Mouse (Mus musculus) ZHBTc4 (cell line): ENCODE results near the gene Wbp1l.

Experiments
- DNase-seq: peaks from one replicate; pipeline ENCODE4 v3.0.0-alpha.2; 2011; ENCODE audit warnings: low read depth, low spot score

Gene Wbp1l

DNA sequence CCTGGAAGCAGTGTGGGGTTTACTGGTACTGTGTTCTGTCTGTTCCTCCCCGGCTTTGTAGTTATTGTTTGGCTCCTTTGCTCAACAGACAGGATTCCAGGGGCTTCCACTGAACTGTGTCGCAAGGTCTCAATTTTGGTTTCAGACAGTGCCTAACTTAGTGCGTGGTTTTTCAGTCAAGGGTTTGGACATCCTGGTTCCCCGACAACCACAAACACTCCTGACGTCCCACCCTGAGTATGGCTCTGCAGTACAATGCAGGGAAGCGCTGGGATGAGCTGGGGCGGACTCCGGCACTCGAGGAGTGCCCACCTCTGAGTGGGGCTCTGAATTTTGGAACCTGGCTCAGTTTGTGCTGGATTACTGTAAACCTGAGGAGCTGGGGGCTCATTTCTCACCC, 30.9 kb downstream of the Wbp1l start:
- DNase-seq: no peak

DNA sequence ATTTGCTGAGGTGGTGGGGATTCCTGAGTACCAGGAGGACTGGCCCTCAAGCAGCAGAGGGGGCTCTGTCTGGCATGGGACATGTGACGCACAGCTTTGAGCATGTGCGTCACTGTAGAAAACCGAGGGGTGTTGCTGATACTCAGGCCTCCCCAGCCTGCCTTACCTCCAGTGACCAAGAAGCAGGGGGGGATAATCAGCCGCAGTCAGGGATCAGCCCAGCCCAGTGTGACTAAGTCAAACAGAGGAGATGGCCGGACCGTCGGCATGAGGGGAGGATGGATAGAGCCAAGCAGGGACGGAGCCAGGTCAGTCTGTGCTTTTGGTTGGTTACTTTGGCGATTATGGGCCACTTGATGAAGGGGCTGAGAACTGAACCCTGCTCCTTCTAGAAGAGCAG, 32.8 kb downstream of the Wbp1l start:
- no peak for DNase-seq

DNA sequence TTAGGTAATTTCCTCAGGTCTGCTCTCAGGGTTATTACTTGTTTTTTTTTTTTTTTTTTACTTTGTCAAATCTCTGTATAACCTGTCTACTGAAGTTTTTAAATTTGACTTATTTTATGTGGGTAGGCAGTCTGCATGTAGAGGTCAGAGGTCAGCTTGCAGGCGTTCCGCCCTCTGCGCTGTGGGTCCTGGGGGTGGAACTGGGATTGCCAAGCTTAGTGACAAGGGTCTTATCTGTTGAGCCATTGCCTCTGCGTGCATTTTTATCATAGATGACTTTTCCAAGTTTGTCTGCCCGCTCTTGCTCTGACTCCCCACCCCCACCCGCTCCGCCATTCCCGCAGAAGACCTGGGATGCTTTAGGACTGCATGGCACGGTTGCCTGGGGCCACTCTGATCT, 36.9 kb downstream of the Wbp1l start:
- no peak for DNase-seq

DNA sequence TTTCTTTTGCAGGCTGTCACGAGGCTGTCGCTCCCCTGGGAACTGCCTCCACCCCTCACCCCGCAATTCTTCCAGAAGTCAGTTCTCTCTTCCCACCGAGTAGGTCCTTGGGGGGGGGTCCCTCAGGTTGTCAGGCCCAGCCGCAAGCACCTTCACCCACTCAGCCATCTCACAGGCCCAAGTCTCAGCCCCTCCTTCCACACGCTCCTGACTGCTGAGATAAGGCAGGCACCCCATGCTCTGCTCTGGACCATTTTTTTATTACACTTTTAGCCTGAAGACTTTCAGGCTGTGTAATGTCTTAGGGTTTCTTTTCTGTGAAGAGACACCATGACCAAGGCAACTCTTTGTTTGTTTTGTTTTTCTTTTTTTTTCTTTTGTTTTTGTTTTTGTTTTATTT, 38.7 kb downstream of the Wbp1l start:
- DNase-seq: no peak

DNA sequence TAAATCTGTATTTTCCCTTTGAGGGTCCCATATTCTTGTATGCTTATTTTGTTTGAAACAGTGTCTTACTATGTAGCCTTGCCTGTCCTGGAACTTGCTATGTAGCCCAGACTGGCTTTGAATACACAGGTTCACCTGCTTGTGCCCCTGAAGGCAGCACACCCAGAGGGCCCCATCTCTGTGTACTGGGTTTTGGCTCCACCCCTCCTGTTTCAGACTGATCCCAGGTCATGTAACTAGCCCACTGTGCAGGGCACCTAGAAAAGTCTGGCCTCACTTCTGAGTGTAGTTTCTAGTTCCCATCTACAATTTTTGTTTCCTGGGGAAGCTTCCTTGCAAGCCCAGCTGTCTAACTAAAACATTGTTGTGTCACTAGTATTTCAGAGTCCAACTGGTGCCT, 40.2 kb downstream of the Wbp1l start:
- no peak for DNase-seq

DNA sequence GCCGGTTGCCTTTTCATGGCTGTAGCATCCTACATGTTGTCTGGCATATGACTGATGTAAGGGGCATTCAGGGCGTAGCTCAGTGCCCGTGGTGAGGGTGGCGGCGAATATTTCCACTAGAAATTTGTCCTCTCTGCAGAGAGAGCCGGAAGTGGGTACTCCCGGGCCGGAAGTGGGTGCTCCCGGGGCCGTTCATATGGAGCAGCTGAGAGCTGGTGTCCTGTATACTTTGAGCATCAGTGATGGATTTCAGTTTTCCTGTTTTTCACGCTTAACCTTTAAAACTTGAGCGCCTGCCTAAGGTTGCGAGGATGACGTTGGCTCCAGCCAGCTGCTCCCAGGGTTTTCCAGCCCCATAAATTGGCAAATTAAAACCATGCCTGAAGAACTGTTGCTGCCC, 40.6 kb downstream of the Wbp1l start:
- DNase-seq: no peak

DNA sequence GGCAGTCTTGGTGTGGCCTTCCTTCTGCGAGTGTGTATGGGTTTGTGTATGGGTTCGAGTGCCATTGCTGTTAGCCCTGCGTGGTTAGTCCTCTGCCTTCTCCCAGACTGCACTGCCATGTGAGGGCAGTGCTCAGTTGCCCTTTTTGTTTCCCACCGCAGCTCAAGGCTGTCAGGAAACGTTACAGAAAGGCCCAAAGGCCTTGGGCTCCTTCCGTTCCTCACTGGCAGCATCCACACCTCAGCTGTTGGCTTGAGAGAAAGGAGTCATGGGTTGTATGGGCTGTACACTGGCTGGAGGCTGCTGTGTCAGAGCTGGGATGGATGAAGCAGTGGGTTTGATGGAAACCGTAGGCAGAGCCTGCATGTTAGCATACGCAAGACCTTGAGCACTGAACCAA, 41.9 kb downstream of the Wbp1l start:
- no peak for DNase-seq

DNA sequence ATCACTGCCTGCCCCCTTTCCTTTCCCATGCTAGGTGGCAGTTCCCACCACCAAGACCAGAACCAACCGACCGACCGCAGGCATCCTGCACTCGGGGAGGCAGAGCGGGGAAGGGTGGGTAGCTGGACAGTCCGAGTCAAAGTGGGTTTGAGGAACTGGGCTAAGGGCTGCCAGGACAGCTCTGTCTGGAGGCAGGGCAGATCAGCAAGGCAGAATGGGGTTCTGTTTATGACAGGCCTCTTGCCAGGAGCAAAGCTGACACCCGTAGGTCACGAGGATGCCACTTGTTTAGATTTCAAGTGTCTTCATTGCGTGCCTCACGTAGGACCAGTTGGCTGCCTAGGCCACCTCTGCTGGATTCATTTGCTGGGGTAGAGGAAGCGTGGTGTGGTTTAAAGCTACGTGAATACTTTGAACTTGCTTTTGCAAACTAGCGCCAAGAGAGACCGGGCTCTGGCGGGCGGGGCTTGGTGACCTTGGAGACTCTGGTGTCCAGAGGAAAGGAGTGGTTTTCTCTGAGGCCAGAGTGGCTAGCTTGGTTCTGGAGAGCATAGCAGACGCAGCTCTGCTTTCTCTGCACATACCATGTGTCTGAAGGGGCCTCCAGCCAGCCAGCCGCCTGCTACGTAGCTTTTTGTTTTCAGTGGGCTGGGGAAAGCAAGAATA, 42.7 kb downstream of the Wbp1l start:
- peak; percentile 58 for DNase-seq

DNA sequence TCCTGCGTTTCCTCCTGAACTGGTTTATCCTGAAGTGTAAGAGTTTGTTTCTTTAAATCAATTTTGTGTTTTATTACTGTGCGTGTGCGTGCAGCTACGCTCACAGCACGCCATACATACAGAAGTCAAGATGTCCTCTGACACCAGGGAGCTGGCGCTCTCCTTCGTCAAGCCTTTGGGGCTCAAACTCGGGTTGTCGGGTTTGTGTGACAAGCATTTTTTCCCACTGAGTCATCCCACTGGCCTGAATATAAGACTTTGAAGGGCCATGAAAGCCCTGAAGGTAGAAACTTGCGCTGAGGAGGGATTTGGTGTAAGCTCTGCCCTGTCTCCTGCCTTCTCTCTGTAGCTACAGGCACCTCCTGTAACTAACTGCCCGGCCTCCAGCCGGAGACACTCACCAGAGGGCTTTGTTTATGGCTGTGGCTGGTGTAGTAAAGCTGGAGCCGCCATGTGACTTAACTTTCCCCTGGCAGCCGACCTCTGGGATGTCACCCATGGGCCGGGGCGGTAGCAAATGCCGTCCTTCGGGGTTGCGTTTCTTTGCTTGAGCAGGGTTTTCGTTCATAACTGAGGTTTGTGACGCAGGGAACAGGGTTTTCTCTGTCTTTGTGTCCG, 43.4 kb downstream of the Wbp1l start:
- DNase-seq: no peak

DNA sequence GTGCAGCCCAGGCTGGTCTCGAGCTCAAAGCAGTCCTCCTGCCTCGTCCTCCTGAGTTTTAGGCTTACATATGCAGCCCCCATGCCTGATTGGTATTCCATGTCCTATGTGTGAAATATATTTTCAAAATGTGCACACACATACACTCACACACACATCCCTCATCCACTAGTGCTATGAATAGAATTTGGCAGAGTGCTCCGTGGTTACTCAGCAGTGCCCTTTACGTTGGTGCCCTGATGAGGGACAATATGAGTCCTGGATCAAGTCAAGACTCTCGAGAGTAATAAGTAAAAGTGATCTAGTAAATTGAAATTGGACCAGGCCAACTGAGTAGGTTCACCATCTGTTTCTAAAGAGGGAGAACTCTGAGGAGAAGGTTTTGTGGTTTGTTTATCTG, 44.4 kb downstream of the Wbp1l start:
- no peak for DNase-seq

DNA sequence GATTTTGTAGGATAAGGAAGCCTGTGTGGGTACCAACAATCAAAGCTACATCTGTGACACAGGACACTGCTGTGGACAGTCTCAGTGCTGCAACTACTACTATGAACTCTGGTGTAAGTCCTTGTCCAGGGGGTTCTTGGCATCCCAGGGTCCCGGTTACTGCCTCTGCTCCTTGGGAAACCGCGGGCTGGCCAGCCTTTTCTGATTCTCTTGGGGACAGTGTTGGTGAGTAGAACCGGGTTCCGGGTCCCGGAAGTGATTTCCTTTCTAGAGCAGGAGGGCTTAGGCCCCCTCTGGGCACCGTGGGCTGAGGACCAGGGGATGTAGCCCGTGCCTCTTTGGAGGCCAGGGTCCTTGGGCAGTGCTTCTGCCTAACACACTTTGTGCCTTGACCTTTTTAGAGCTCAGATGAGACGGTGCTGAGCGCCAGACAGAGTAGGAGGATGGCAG, 45.5 kb downstream of the Wbp1l start:
- no peak for DNase-seq

DNA sequence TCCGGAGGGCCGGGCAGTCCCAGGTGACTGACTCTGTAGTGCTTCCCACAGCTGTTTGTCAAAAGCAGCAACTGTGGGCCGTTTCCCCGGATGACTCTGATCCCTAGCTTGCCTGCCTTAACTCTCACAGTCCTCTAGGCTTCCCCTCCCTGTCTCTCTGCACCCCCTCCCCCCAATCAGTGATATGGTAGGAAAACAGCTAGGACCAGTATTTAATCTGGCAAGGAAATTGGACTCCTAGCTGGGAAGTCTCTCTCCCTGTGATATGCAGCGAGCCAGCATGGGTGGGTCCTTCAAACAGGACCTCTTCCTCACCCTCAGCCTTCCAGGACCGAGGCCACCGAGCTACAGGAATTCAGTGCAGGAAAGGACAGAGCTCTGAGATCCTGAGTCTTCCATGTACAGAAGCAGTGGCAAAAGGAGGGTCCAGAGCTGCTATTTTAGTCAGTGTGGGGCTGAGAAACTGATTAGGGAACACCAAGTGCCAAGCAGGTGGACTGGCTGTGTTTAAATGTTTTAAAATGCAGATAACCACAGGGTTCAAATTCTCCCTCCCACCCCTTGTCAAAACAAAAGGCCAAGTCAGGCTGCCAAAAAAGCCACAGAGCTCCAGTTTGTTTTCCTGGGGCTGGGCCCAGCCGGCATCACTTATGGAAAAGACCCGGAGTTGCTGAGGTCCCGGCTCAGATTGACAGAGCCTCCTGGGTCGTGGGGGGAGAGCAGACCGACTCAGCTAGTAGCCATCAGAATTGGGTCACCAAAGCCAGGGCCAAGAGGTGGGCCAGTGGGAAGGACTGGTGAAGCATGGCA, 46.1 kb downstream of the Wbp1l start:
- DNase-seq: peak; percentile 47

DNA sequence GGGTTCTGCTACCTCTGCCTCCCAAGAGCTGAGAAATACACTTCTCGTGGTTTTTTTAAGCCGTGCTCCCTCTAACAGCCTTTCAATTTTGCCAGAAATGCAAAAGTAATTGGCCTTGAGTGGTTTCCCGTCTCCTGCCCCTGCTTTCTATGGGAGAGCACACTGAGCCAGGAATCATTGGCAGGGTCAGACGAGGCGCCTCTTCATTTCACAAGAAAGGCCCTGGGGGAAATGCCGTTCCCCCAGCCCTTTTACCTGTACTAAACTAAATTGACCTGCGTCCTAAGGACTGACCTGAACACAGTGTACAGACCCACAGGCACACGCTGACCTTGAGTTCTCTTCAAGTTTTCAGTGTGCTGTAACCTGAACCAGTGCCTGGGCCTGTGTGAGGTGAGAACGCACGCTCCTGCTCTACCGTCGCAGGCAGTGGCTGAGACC, 47.2 kb downstream of the Wbp1l start:
- no peak for DNase-seq

DNA sequence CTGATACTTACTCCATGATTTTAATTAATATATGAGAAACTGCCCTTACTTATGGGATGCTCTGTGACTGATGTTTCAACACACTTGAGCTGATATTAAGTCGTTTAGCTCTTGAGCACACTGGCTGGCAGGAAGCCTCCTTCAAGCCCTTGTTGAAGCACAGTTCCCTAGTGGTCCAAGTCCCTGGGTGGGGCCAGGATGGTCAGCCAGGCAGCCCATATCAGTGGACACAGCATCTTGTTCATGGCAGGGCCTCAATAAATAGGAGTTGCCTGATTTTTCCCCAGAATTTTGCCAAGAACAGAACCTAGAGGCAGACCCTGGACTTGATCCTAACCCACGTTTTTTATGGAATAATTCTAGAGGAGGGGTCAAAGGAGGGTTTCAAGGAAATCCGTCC, 48.4 kb downstream of the Wbp1l start:
- DNase-seq: no peak

DNA sequence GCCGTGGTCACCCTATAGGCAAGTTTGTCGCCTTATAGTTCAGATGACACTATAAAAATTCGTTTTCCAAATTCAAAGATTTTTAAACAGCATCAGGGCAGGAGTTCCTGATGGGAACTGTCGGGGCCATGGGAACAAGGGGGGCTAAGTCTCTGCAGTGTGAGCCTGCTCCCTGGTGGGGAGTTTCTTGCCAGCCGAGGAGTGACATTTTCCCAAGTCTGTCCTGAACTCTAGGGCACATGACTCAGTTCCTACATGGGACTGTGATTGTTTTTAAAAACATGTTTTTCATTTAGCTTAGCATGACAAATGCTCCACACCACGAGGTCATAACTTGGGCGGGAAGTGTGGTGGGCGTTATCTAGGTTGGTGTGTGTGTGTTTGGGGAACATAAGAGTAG, 49.0 kb downstream of the Wbp1l start:
- no peak for DNase-seq

DNA sequence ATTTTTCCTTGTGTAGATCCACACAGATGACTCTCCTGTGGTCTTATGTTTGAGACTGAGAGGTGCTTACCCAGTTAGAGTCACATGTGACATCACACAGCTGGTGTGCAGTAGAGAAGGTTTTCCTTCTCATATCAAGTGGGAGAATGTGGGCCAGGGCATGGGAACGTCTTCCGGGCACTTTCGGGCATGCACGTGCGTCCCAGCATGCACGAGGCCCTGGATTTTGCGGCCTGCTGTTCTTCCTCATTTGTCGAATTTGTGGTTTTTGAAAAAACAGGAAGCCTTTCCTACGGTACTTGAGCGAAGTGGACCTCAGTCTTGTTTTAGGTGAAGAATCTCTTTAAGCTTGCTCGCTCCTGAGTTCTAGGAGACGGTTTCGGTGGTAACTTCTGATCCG, 49.7 kb downstream of the Wbp1l start:
- DNase-seq: no peak

DNA sequence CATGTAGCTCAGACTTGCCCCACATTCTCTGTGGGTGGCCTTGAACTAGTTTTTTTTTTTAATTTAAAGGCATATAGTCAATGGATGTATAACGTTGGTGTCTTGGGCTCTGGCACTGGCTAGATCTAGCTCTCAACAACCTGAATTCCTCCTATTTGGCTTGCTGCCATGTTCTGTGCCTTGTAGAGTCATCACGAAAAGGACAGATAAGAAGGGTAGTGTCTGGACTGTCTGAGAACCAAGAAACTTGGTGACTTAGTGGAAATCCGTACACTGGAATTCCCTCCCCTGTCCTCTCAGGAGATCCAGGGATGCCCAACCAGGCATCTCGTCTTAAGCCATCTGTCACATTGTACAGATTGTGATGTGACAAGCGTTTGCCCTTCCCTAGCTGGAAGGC, 54.3 kb downstream of the Wbp1l start:
- DNase-seq: no peak

DNA sequence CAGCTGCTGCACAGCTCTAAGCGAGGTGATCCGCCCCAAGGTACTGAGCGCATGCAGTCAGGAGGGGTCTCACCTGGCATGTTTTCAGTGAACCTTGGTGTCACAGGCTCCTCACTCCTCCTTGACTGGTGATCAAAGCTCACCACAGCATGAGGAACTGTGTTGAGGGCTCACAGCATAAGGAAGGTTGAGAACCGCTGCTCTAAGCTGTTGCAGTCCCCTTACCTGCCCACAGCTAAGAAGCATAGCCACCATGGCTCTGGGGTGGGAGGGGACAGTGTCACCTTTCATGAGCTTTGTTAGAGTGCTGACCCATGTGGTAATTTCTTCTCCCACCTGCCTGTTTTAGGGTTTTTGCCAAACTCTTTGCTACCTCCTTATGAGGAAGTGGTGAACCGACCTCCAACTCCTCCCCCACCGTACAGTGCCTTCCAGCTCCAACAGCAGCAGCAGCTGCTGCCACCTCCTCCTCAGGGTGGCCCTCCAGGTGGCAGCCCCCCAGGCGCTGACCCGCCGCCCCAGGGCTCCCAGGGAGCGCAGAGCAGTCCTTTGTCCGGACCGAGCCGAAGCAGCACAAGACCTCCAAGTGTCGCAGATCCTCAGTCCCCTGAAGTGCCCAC, 54.8 kb downstream of the Wbp1l start:
- no peak for DNase-seq

DNA sequence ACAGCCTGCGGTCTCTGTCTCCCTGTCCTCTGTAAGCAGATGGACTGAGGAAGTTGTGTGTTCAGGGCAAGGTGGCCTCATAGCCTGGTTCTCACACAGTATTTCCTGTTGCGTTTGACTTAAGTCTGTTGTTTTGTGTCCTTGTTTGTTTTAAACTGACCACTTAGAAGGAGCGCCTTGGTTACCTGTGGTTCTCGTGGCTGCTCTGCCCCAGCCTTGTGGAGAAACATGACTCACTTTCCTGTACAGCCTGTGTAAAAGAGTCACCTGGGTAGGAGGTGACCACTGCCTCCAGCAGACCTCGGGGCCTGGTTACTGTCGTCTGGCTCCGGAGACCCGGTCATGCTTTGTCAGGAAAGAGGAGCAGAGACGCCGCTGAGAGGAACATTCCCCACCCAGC, 56.7 kb downstream of the Wbp1l start:
- no peak for DNase-seq

DNA sequence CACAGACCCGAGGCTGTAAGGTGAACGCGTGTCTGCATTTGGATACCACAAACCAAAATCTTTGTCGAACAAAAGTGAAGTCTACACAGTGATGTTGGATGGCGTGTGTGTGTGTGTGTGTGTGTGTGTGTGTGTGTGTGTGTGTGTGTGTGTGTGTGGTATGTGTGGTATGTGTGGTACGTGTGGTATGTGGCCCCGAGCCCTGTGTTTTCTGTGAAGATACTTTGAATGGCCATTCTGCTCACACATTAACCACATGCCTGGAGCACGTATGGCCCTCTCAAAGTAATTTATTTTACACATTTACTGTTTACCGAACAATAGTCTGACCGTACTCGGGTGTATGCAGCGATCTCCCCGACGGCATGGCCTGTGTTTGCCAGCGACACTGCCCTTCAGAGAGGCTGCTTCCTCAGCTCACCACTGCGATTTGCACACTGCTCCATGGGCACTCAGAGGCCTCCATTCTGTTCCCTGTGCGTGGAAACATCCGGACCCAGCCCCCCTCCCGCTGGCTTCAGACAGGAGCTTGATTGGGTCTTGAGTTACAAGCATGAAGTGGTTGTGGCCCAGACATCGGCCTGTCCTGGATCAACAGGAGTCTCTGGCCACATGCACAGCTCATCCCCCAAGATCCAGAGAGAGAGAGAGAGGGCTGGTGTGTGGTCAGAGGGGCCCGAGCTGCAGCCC, 57.4 kb downstream of the Wbp1l start:
- DNase-seq: peak; percentile 87

DNA sequence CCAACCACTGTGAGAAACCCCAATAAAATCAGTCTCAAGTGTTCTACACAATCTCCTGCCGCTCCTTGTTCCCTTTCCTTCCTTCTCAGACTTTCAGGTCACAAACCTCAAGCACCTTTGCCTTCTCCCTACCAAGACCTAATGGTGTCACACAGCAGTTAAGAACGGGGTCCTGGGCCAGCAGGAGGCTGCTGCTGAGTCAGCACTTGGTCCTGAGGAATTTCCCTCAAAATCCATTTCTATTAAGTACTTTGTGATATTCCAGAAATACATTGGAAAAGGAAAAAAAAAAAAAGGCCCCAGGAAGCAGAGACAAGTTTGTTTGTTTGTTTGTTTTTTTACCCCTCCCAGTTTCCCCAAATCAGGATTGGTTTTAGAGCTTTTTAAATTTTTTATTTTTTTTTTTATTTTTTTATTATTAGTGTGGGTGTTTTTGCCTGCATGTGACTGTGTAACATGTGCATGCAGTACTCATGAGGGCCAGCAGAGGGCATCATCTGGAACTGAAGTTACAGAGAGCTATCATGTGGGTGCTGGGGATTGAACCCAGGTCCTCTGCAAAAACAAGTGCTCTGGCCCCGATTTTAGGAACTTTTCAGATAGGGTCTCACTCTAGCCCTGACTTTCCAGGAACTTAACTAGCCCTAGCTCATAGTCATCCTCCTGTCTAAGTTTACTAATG, 58.6 kb downstream of the Wbp1l start:
- peak; percentile 84 for DNase-seq
